10 mouse cellular contexts compared by ENCODE assay signal in the genomic region with DNA sequence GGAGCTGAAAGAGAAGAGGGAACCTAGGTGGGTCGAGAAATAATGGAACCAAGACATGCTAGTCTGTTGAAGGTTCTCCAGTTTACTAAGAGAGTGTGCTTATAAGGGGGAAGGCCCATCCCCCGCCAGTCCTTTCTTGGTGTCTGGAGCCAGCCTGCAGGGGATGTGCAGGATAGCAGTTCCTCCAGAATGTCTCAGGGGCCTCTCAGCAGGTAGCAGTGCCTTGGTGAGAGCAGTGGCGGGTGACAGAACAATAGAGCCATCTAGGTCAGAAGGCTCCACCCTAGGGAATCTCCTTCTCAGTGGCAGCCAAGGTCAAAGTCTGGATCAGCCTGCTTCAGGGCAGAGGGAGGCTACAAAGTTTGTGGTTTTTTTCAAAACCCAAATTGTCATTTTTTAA. TPM values are rescaled to one million over a fixed set of nuclear protein-coding genes. Genes with fewer than 3 reads are reported as not detected.
DNase-seq lines count a peak whose midpoint lies in the region; ATAC-seq lines count a peak whose summit lies in the region.
"Had no signal": no experiment of that assay in that cellular context is flagged by ENCODE, and none has a peak within 500 bp of the region (broad histone marks: within the 10 kb centered on the region; RNA-seq: fewer than 3 reads in every experiment).

No protein-coding gene starts in this region.

- peaks cover 7% of the 10 kb centered on the region; the same call in 1 of the 2 replicates for H3K4me1 ChIP-seq in kidney, embryonic 16.5 days (ENCODE audit: insufficient read depth, low read length)

- no peak overlapping the region for H3K4me3 ChIP-seq in kidney, embryonic 16.5 days (ENCODE audit: low read length)
- H3K4me3 ChIP-seq: embryonic facial prominence, embryonic 15.5 days; hindbrain, embryonic 15.5 days; myocyte had no signal

- H3K4me2 ChIP-seq in kidney, embryonic 16.5 days (replicated peaks; ENCODE audit: low read depth, low read length), result no peak overlapping the region
- H3K4me2 ChIP-seq: embryonic facial prominence, embryonic 15.5 days; hindbrain, embryonic 15.5 days had no signal

- intact Hi-C loops in heart, postnatal 14 days (cut with DNase I), result no loop called here

- H3K9me3 ChIP-seq in kidney, embryonic 16.5 days (ENCODE audit: low read length), result no peaks in the 10 kb centered on the region
- H3K9me3 ChIP-seq: embryonic facial prominence, embryonic 15.5 days; hindbrain, embryonic 15.5 days had no signal

- no peaks in the 10 kb centered on the region for H3K27me3 ChIP-seq in kidney, embryonic 16.5 days (ENCODE audit: insufficient read depth, low read length)
- H3K27me3 ChIP-seq: embryonic facial prominence, embryonic 15.5 days; hindbrain, embryonic 15.5 days had no signal

- WGBS in kidney, embryonic 16.5 days, result 54% methylated on average over 3 of the region's 3 CpGs

- H3K27ac ChIP-seq in kidney, embryonic 16.5 days (ENCODE audit: low read length), result no peak overlapping the region
- H3K27ac ChIP-seq: embryonic facial prominence, embryonic 15.5 days; hindbrain, embryonic 15.5 days had no signal

- no peak for ATAC-seq in kidney, embryonic 16.5 days (ENCODE audit: low FRiP score, low TSS enrichment)

- H3K36me3 ChIP-seq in kidney, embryonic 16.5 days (ENCODE audit: insufficient read depth, low read length), result no peaks in the 10 kb centered on the region
- H3K36me3 ChIP-seq: embryonic facial prominence, embryonic 15.5 days; hindbrain, embryonic 15.5 days had no signal

- DNase-seq in kidney, adult 11 months, result peak; percentile 25
- DNase-seq in T-cell, adult 2 months (ENCODE audit: low spot score), result peak; percentile 10
- DNase-seq in heart, postnatal 14 days, result peak; percentile 6 to 8
- DNase-seq in thymus, postnatal 10 days (ENCODE audit: low spot score in 2 of 2), result peak; percentile 20 to 39
- DNase-seq in lung, postnatal 4 days, result no peak
- DNase-seq in MN1 (ENCODE audit: low spot score), result no peak

- H3K9ac ChIP-seq in kidney, embryonic 16.5 days (replicated peaks; ENCODE audit: low read length), result no peak overlapping the region
- H3K9ac ChIP-seq: embryonic facial prominence, embryonic 15.5 days; hindbrain, embryonic 15.5 days had no signal

RNA-seq across cellular contexts. Expression of gene Tbl1xr1, which starts 45.3 kb away (rescaled TPM):
- polyA plus RNA-seq in kidney, embryonic 16.5 days (2015; fragmentation: Nextera tagmentation; extraction: Ambion mirVana), result 19.2 and 23.2 TPM in 2 replicates
- 10 to 100 TPM; 66.3 to 70.0 TPM for total RNA-seq in heart, postnatal 14 days (2021)

Comparison
In these comparisons a context has a peak if more than half of its experiments do, and no peak if none do; other contexts are left out.
1. DNase-seq: peak in kidney, adult 11 months (single experiment), T-cell, adult 2 months (single experiment), heart, postnatal 14 days (2 of 2) and thymus, postnatal 10 days (2 of 2); none in lung, postnatal 4 days (0 of 2) and MN1 (single experiment).